Mouse (Mus musculus) megakaryocyte-erythroid progenitor cell, adult 5-6 weeks (primary cell): Measurements from ENCODE around the gene Npr2. TPM values are rescaled to one million over a fixed set of nuclear protein-coding genes. Genes with fewer than 3 reads are reported as not detected.

Source experiments
- total RNA-seq, 2 experiments: library from RNA; stranded (forward) in 1 of 2; stranded (reverse) in 1 of 2; fragments of 200-1000, 215-1000 nt in 1 of 2; fragments of >200 nt in 1 of 2; fragmentation: Nextera tagmentation in 1 of 2; gene quantifications; 2 replicates each; pipeline ENCODE4 v1.2.3; 2014 to 2017

Npr2 gene
- total RNA-seq, 2 experiments from 2014 or later, result 0.09 to 0.14 TPM

Other genes with a start within 250 kb of the Npr2 start
- 1.8 and 7.6 TPM in 2 replicates for gene Rusc2, start 250.0 kb upstream of the Npr2 start, total RNA-seq (2014; fragmentation: Nextera tagmentation)
- 0.19 and 1.5 TPM in 2 replicates for gene Rusc2, start 250.0 kb upstream of the Npr2 start, total RNA-seq (2017)
- gene Fam166b, start 202.8 kb upstream of the Npr2 start, total RNA-seq (2014; fragmentation: Nextera tagmentation), result not detected in 2 replicates
- gene Fam166b, start 202.8 kb upstream of the Npr2 start, total RNA-seq (2017), result not detected in 2 replicates
- gene Tesk1, start 190.0 kb upstream of the Npr2 start, total RNA-seq (2014; fragmentation: Nextera tagmentation), result 11.7 and 15.6 TPM in 2 replicates
- 4.3 and 4.8 TPM in 2 replicates for gene Tesk1, start 190.0 kb upstream of the Npr2 start, total RNA-seq (2017)
- 1.5 and 9.6 TPM in 2 replicates for gene Cd72, start 177.3 kb upstream of the Npr2 start, total RNA-seq (2014; fragmentation: Nextera tagmentation)
- gene Cd72, start 177.3 kb upstream of the Npr2 start, total RNA-seq (2017), result 2.9 and 11.9 TPM in 2 replicates
- gene Sit1, start 148.2 kb upstream of the Npr2 start, total RNA-seq (2014; fragmentation: Nextera tagmentation), result 0.61 TPM in 1 of 2 replicates, not detected in the other
- not detected in 2 replicates for gene Sit1, start 148.2 kb upstream of the Npr2 start, total RNA-seq (2017)
- gene Ccdc107, start 139.0 kb upstream of the Npr2 start, total RNA-seq (2014; fragmentation: Nextera tagmentation), result 28.8 and 47.9 TPM in 2 replicates
- 44.6 and 46.3 TPM in 2 replicates for gene Ccdc107, start 139.0 kb upstream of the Npr2 start, total RNA-seq (2017)
- gene Arhgef39, start 132.2 kb upstream of the Npr2 start, total RNA-seq (2014; fragmentation: Nextera tagmentation), result 44.3 and 50.3 TPM in 2 replicates
- gene Arhgef39, start 132.2 kb upstream of the Npr2 start, total RNA-seq (2017), result 27.2 and 32.7 TPM in 2 replicates
- 3.6 and 11.8 TPM in 2 replicates for gene Car9, start 125.0 kb upstream of the Npr2 start, total RNA-seq (2014; fragmentation: Nextera tagmentation)
- 2.1 and 3.3 TPM in 2 replicates for gene Car9, start 125.0 kb upstream of the Npr2 start, total RNA-seq (2017)
- gene Tpm2, start 108.2 kb upstream of the Npr2 start, total RNA-seq (2014; fragmentation: Nextera tagmentation), result not detected in 2 replicates
- gene Tpm2, start 108.2 kb upstream of the Npr2 start, total RNA-seq (2017), result 0.09 TPM in 1 of 2 replicates, not detected in the other
- gene Creb3, start 69.6 kb upstream of the Npr2 start, total RNA-seq (2014; fragmentation: Nextera tagmentation), result 9.6 and 12.7 TPM in 2 replicates
- gene Creb3, start 69.6 kb upstream of the Npr2 start, total RNA-seq (2017), result 19.4 and 42.2 TPM in 2 replicates
- 105 and 175 TPM in 2 replicates for gene Tln1, start 69.2 kb upstream of the Npr2 start, total RNA-seq (2014; fragmentation: Nextera tagmentation)
- gene Tln1, start 69.2 kb upstream of the Npr2 start, total RNA-seq (2017), result 211 and 304 TPM in 2 replicates
- gene Rgp1, start 53.2 kb upstream of the Npr2 start, total RNA-seq (2014; fragmentation: Nextera tagmentation), result 28.7 and 30.4 TPM in 2 replicates
- 6.7 and 8.3 TPM in 2 replicates for gene Rgp1, start 53.2 kb upstream of the Npr2 start, total RNA-seq (2017)
- gene Gba2, start 53.1 kb upstream of the Npr2 start, total RNA-seq (2014; fragmentation: Nextera tagmentation), result 19.7 and 22.9 TPM in 2 replicates
- gene Gba2, start 53.1 kb upstream of the Npr2 start, total RNA-seq (2017), result 6.1 and 12.0 TPM in 2 replicates
- gene Msmp, start 47.4 kb upstream of the Npr2 start, total RNA-seq (2014; fragmentation: Nextera tagmentation), result not detected in 2 replicates
- not detected in 2 replicates for gene Msmp, start 47.4 kb upstream of the Npr2 start, total RNA-seq (2017)
- 1.6 TPM in 1 of 2 replicates, not detected in the other for gene Spag8, start 21.7 kb downstream of the Npr2 start, total RNA-seq (2014; fragmentation: Nextera tagmentation)
- gene Spag8, start 21.7 kb downstream of the Npr2 start, total RNA-seq (2017), result not detected in 2 replicates
- gene Hint2, start 24.5 kb downstream of the Npr2 start, total RNA-seq (2014; fragmentation: Nextera tagmentation), result 70.7 and 73.0 TPM in 2 replicates
- gene Hint2, start 24.5 kb downstream of the Npr2 start, total RNA-seq (2017), result 43.1 and 63.0 TPM in 2 replicates
- 1.2 and 2.5 TPM in 2 replicates for gene Tmem8b, start 37.0 kb downstream of the Npr2 start, total RNA-seq (2014; fragmentation: Nextera tagmentation)
- gene Tmem8b, start 37.0 kb downstream of the Npr2 start, total RNA-seq (2017), result 0.38 and 1.6 TPM in 2 replicates
- gene Fam221b, start 37.2 kb downstream of the Npr2 start, total RNA-seq (2014; fragmentation: Nextera tagmentation), result not detected in 2 replicates
- gene Fam221b, start 37.2 kb downstream of the Npr2 start, total RNA-seq (2017), result 0.15 and 0.28 TPM in 2 replicates
- not detected in 2 replicates for gene Olfr70, start 68.9 kb downstream of the Npr2 start, total RNA-seq (2014; fragmentation: Nextera tagmentation)
- not detected in 2 replicates for gene Olfr70, start 68.9 kb downstream of the Npr2 start, total RNA-seq (2017)
- not detected in 2 replicates for gene Olfr71, start 78.3 kb downstream of the Npr2 start, total RNA-seq (2014; fragmentation: Nextera tagmentation)
- not detected in 2 replicates for gene Olfr71, start 78.3 kb downstream of the Npr2 start, total RNA-seq (2017)
- gene Hrct1, start 95.3 kb downstream of the Npr2 start, total RNA-seq (2014; fragmentation: Nextera tagmentation), result not detected in 2 replicates
- not detected in 2 replicates for gene Hrct1, start 95.3 kb downstream of the Npr2 start, total RNA-seq (2017)
- gene Spaar, start 98.1 kb downstream of the Npr2 start, total RNA-seq (2014; fragmentation: Nextera tagmentation), result not detected in 2 replicates
- not detected in 2 replicates for gene Spaar, start 98.1 kb downstream of the Npr2 start, total RNA-seq (2017)
- not detected in 2 replicates for gene Olfr159, start 139.1 kb downstream of the Npr2 start, total RNA-seq (2014; fragmentation: Nextera tagmentation)
- not detected in 2 replicates for gene Olfr159, start 139.1 kb downstream of the Npr2 start, total RNA-seq (2017)
- gene Olfr156, start 192.0 kb downstream of the Npr2 start, total RNA-seq (2014; fragmentation: Nextera tagmentation), result not detected in 2 replicates
- not detected in 2 replicates for gene Olfr156, start 192.0 kb downstream of the Npr2 start, total RNA-seq (2017)
- gene Olfr157, start 208.3 kb downstream of the Npr2 start, total RNA-seq (2014; fragmentation: Nextera tagmentation), result not detected in 2 replicates
- gene Olfr157, start 208.3 kb downstream of the Npr2 start, total RNA-seq (2017), result not detected in 2 replicates
- gene Olfr155, start 219.6 kb downstream of the Npr2 start, total RNA-seq (2014; fragmentation: Nextera tagmentation), result not detected in 2 replicates
- gene Olfr155, start 219.6 kb downstream of the Npr2 start, total RNA-seq (2017), result not detected in 2 replicates
- gene Reck, start 243.6 kb downstream of the Npr2 start, total RNA-seq (2014; fragmentation: Nextera tagmentation), result 0.20 TPM in 1 of 2 replicates, not detected in the other
- gene Reck, start 243.6 kb downstream of the Npr2 start, total RNA-seq (2017), result 0.61 TPM in 1 of 2 replicates, not detected in the other